Mouse (Mus musculus): ENCODE results near the gene Ikzf4. TPM values are rescaled to one million over a fixed set of nuclear protein-coding genes. Genes with fewer than 3 reads are reported as not detected.
A peak's percentile ranks its signal among the peaks of the same experiment; 100 is the strongest.
"Not testable (repeated sequence)": the region's sequence is repeated elsewhere in the genome, so short reads cannot be mapped to it uniquely, and the experiment has no call there.

Ikzf4 gene
- polyA plus RNA-seq, 2 experiments, result 0.05 to 0.18 TPM

- WGBS (ENCODE audit: insufficient replicate concordance), result 28% methylated on average over 6 of the region's 6 CpGs
- H3K4me1 ChIP-seq (replicated peaks; ENCODE audit: control insufficient read depth in 2 of 2, insufficient read depth in 2 of 2, low read length in 1 of 2), result peaks cover 44 to 45% of the 10 kb centered on the region in 2 experiments
These were observed 14.2 kb downstream of the Ikzf4 start for GRCm38 (mm10) chr10:128631571-128631970.

GRCm38 (mm10) chr10:128630306-128630705, 15.5 kb downstream of the Ikzf4 start:
- not testable (repeated sequence) for DNase-seq (ENCODE audit: low read depth in 3 of 3, low spot score in 3 of 3); H3K9ac ChIP-seq (replicated peaks); H3K4me3 ChIP-seq (ENCODE audit: insufficient read depth in 1 of 2, low read depth in 2 of 2, low read length in 2 of 2); H3K27me3 ChIP-seq (ENCODE audit: control insufficient read depth, insufficient read depth, low read length); H3K9me3 ChIP-seq (ENCODE audit: control insufficient read depth, low read length); ATAC-seq (ENCODE audit: insufficient read depth); H3K36me3 ChIP-seq (replicated peaks; ENCODE audit: control insufficient read depth, insufficient read depth, low read depth); H3K4me2 ChIP-seq (ENCODE audit: low read depth); H3K27ac ChIP-seq
- WGBS (ENCODE audit: insufficient replicate concordance), result 73% methylated on average over 5 of the region's 5 CpGs
- H3K4me1 ChIP-seq (replicated peaks; ENCODE audit: control insufficient read depth in 2 of 2, insufficient read depth in 2 of 2, low read length in 1 of 2), result peaks cover 47 to 48% of the 10 kb centered on the region in 2 experiments

More at GRCm38 (mm10) chr10:128631571-128631970, 14.2 kb downstream of the Ikzf4 start:
- no peak for ATAC-seq (ENCODE audit: insufficient read depth)
- DNase-seq (ENCODE audit: low read depth in 3 of 3, low spot score in 3 of 3), result no peak
- H3K27me3 ChIP-seq (ENCODE audit: control insufficient read depth, insufficient read depth, low read length), result peaks cover 3% of the 10 kb centered on the region; the same call in 1 of the 2 replicates
- no peaks in the 10 kb centered on the region for H3K9me3 ChIP-seq (ENCODE audit: control insufficient read depth, low read length)
- no peak overlapping the region for H3K4me2 ChIP-seq (ENCODE audit: low read depth)
- no peak overlapping the region for H3K9ac ChIP-seq (replicated peaks)
- H3K36me3 ChIP-seq (replicated peaks; ENCODE audit: control insufficient read depth, insufficient read depth, low read depth), result no peaks in the 10 kb centered on the region
- H3K4me3 ChIP-seq (ENCODE audit: insufficient read depth in 1 of 2, low read depth in 2 of 2, low read length in 2 of 2), result no peak overlapping the region
- no peak overlapping the region; the same call in 1 of the 2 replicates for H3K27ac ChIP-seq
- TF ChIP-seq EP300 (IDR thresholded peaks at IDR 0.05; ENCODE audit: low read depth), result no peak
- no peak for TF ChIP-seq CTCF (IDR thresholded peaks at IDR 0.05; ENCODE audit: low read depth)

GRCm38 (mm10) chr10:128629746-128630145, 16.0 kb downstream of the Ikzf4 start:
- Histone ChIP-seq H3K4me2 (ENCODE audit: low read depth) (peak overlapping the region; percentile 58), H3K4me1 (replicated peaks; ENCODE audit: control insufficient read depth in 2 of 2, insufficient read depth in 2 of 2, low read length in 1 of 2) (peaks cover 52 to 54% of the 10 kb centered on the region in 2 experiments), H3K4me3 (ENCODE audit: insufficient read depth in 1 of 2, low read depth in 2 of 2, low read length in 2 of 2) (no peak overlapping the region), H3K27ac (peak overlapping the region; percentile 70), H3K9ac (replicated peaks) (peak overlapping the region; percentile 31; the same call in 1 of the 2 replicates), H3K36me3 (replicated peaks; ENCODE audit: control insufficient read depth, insufficient read depth, low read depth) (peaks cover 9% of the 10 kb centered on the region), H3K9me3 (ENCODE audit: control insufficient read depth, low read length) (no peaks in the 10 kb centered on the region), H3K27me3 (ENCODE audit: control insufficient read depth, insufficient read depth, low read length) (no peaks in the 10 kb centered on the region)
- WGBS (ENCODE audit: insufficient replicate concordance), result 22% methylated on average over 2 of the region's 2 CpGs
- DNase-seq (ENCODE audit: low read depth in 3 of 3, low spot score in 3 of 3) (peak; percentile 60 to 64 (median 62)), ATAC-seq (ENCODE audit: insufficient read depth) (peak; percentile 56)
- TF ChIP-seq EP300 (IDR thresholded peaks at IDR 0.05; ENCODE audit: low read depth) (peak; percentile 82), CTCF (IDR thresholded peaks at IDR 0.05; ENCODE audit: low read depth) (no peak)

GRCm38 (mm10) chr10:128627398-128628317, 18.1 kb downstream of the Ikzf4 start:
- ATAC-seq (ENCODE audit: insufficient read depth) (peak; percentile 21), DNase-seq (ENCODE audit: low read depth in 3 of 3, low spot score in 3 of 3) (peak; percentile 56 to 66 (median 60))
- Histone ChIP-seq H3K27ac (no peak overlapping the region; the same call in 1 of the 2 replicates), H3K9me3 (ENCODE audit: control insufficient read depth, low read length) (no peaks in the 10 kb centered on the region), H3K4me3 (ENCODE audit: insufficient read depth in 1 of 2, low read depth in 2 of 2, low read length in 2 of 2) (no peak overlapping the region), H3K9ac (replicated peaks) (no peak overlapping the region), H3K4me2 (ENCODE audit: low read depth) (no peak overlapping the region), H3K36me3 (replicated peaks; ENCODE audit: control insufficient read depth, insufficient read depth, low read depth) (peaks cover 25% of the 10 kb centered on the region), H3K4me1 (replicated peaks; ENCODE audit: control insufficient read depth in 2 of 2, insufficient read depth in 2 of 2, low read length in 1 of 2) (peaks cover 44 to 46% of the 10 kb centered on the region in 2 experiments), H3K27me3 (ENCODE audit: control insufficient read depth, insufficient read depth, low read length) (no peaks in the 10 kb centered on the region)
- 55% methylated on average over 10 of the region's 10 CpGs for WGBS (ENCODE audit: insufficient replicate concordance)
- TF ChIP-seq EP300 (IDR thresholded peaks at IDR 0.05; ENCODE audit: low read depth) (peak; percentile 82), CTCF (IDR thresholded peaks at IDR 0.05; ENCODE audit: low read depth) (no peak)

Measured in liver, embryonic 14.5 days (tissue).